Mouse (Mus musculus): ENCODE results near the gene Foxd4. TPM values are rescaled to one million over a fixed set of nuclear protein-coding genes. Genes with fewer than 3 reads are reported as not detected.

Gene Foxd4
- not detected in 2 replicates for polyA plus RNA-seq (2015; fragmentation: Nextera tagmentation; extraction: Ambion mirVana)

- H3K4me1 ChIP-seq (replicated peaks; ENCODE audit: control insufficient read depth, insufficient read depth, low read length), result peaks cover 22% of the 10 kb centered on the region
- no peaks in the 10 kb centered on the region for H3K36me3 ChIP-seq (ENCODE audit: control insufficient read depth, insufficient read depth)
- peaks cover 53% of the 10 kb centered on the region for H3K27me3 ChIP-seq (replicated peaks; ENCODE audit: control insufficient read depth, insufficient read depth, low read length)
- peak within 1 kb of the TSS; percentile 59 for H3K4me2 ChIP-seq (ENCODE audit: low read length)
- H3K9me3 ChIP-seq (ENCODE audit: control insufficient read depth, low read length), result no peaks in the 10 kb centered on the region
- 0 out of 2 replicates have a peak within 1 kb of the TSS, but pooled peaks have one; percentile 1 for H3K9ac ChIP-seq (replicated peaks; ENCODE audit: low read depth, low read length)
- peak within 1 kb of the TSS; percentile 39 for H3K4me3 ChIP-seq (replicated peaks; ENCODE audit: low read length)
- H3K27ac ChIP-seq (ENCODE audit: low read length), result no peak within 1 kb of the TSS
- WGBS, result under 1% methylated on average over 27 of the region's 27 CpGs
- peak; percentile 21; the same call in 1 of the 2 replicates for ATAC-seq
Measured at GRCm38 (mm10) chr19:24900581-24901220, at the start of gene Foxd4. TSS of gene Foxd4 (minus strand) at chr19:24901197.

GRCm38 (mm10) chr19:24945521-24946262, 44.7 kb upstream of the Foxd4 start:
- H3K27ac ChIP-seq (ENCODE audit: low read length), result no peak overlapping the region
- H3K4me3 ChIP-seq (replicated peaks; ENCODE audit: low read length), result no peak overlapping the region
- H3K9ac ChIP-seq (replicated peaks; ENCODE audit: low read depth, low read length), result no peak overlapping the region
- H3K4me2 ChIP-seq (ENCODE audit: low read length), result no peak overlapping the region
- ATAC-seq, result no peak
- H3K36me3 ChIP-seq (ENCODE audit: control insufficient read depth, insufficient read depth), result no peaks in the 10 kb centered on the region
- H3K9me3 ChIP-seq (ENCODE audit: control insufficient read depth, low read length), result no peaks in the 10 kb centered on the region
- H3K27me3 ChIP-seq (replicated peaks; ENCODE audit: control insufficient read depth, insufficient read depth, low read length), result no peaks in the 10 kb centered on the region
- no peaks in the 10 kb centered on the region for H3K4me1 ChIP-seq (replicated peaks; ENCODE audit: control insufficient read depth, insufficient read depth, low read length)

- no peak overlapping the region for H3K9ac ChIP-seq (replicated peaks; ENCODE audit: low read depth, low read length)
- peaks cover 4% of the 10 kb centered on the region; the same call in 1 of the 2 replicates for H3K36me3 ChIP-seq (ENCODE audit: control insufficient read depth, insufficient read depth)
- no peaks in the 10 kb centered on the region for H3K4me1 ChIP-seq (replicated peaks; ENCODE audit: control insufficient read depth, insufficient read depth, low read length)
- no peaks in the 10 kb centered on the region for H3K27me3 ChIP-seq (replicated peaks; ENCODE audit: control insufficient read depth, insufficient read depth, low read length)
- no peak overlapping the region for H3K4me2 ChIP-seq (ENCODE audit: low read length)
- H3K27ac ChIP-seq (ENCODE audit: low read length), result no peak overlapping the region
- 33% methylated on average over 1 of the region's 1 CpGs for WGBS
- no peak for ATAC-seq
- H3K4me3 ChIP-seq (replicated peaks; ENCODE audit: low read length), result no peak overlapping the region
- no peaks in the 10 kb centered on the region for H3K9me3 ChIP-seq (ENCODE audit: control insufficient read depth, low read length)
Measured at GRCm38 (mm10) chr19:24937084-24937483, 36.1 kb upstream of the Foxd4 start.

GRCm38 (mm10) chr19:24929041-24929440, 28.0 kb upstream of the Foxd4 start:
- no peaks in the 10 kb centered on the region for H3K4me1 ChIP-seq (replicated peaks; ENCODE audit: control insufficient read depth, insufficient read depth, low read length)

GRCm38 (mm10) chr19:24920866-24921265, 19.9 kb upstream of the Foxd4 start:
- H3K9me3 ChIP-seq (ENCODE audit: control insufficient read depth, low read length), result no peaks in the 10 kb centered on the region
- no peaks in the 10 kb centered on the region for H3K27me3 ChIP-seq (replicated peaks; ENCODE audit: control insufficient read depth, insufficient read depth, low read length)
- H3K4me1 ChIP-seq (replicated peaks; ENCODE audit: control insufficient read depth, insufficient read depth, low read length), result no peaks in the 10 kb centered on the region
- H3K9ac ChIP-seq (replicated peaks; ENCODE audit: low read depth, low read length), result no peak overlapping the region
- ATAC-seq, result no peak
- WGBS, result 85% methylated on average over 5 of the region's 5 CpGs
- peaks cover 12% of the 10 kb centered on the region; the same call in 1 of the 2 replicates for H3K36me3 ChIP-seq (ENCODE audit: control insufficient read depth, insufficient read depth)
- no peak overlapping the region for H3K4me2 ChIP-seq (ENCODE audit: low read length)
- no peak overlapping the region for H3K27ac ChIP-seq (ENCODE audit: low read length)
- no peak overlapping the region for H3K4me3 ChIP-seq (replicated peaks; ENCODE audit: low read length)

More at GRCm38 (mm10) chr19:24929041-24929440, 28.0 kb upstream of the Foxd4 start:
- no peak overlapping the region for H3K4me2 ChIP-seq (ENCODE audit: low read length)
- no peak overlapping the region for H3K4me3 ChIP-seq (replicated peaks; ENCODE audit: low read length)
- no peaks in the 10 kb centered on the region for H3K36me3 ChIP-seq (ENCODE audit: control insufficient read depth, insufficient read depth)
- no peak overlapping the region for H3K27ac ChIP-seq (ENCODE audit: low read length)
- H3K9ac ChIP-seq (replicated peaks; ENCODE audit: low read depth, low read length), result no peak overlapping the region
- no peak for ATAC-seq
- WGBS, result 27% methylated on average over 1 of the region's 1 CpGs
- H3K27me3 ChIP-seq (replicated peaks; ENCODE audit: control insufficient read depth, insufficient read depth, low read length), result no peaks in the 10 kb centered on the region
- H3K9me3 ChIP-seq (ENCODE audit: control insufficient read depth, low read length), result no peaks in the 10 kb centered on the region

GRCm38 (mm10) chr19:24908385-24909155, 7.6 kb upstream of the Foxd4 start:
- Histone ChIP-seq H3K27ac (ENCODE audit: low read length) (no peak overlapping the region), H3K9me3 (ENCODE audit: control insufficient read depth, low read length) (no peaks in the 10 kb centered on the region), H3K4me1 (replicated peaks; ENCODE audit: control insufficient read depth, insufficient read depth, low read length) (no peaks in the 10 kb centered on the region), H3K36me3 (ENCODE audit: control insufficient read depth, insufficient read depth) (no peaks in the 10 kb centered on the region), H3K27me3 (replicated peaks; ENCODE audit: control insufficient read depth, insufficient read depth, low read length) (peaks cover 3% of the 10 kb centered on the region; the same call in 1 of the 2 replicates), H3K9ac (replicated peaks; ENCODE audit: low read depth, low read length) (no peak overlapping the region), H3K4me2 (ENCODE audit: low read length) (no peak overlapping the region), H3K4me3 (replicated peaks; ENCODE audit: low read length) (no peak overlapping the region)
- 89% methylated on average over 3 of the region's 3 CpGs for WGBS
- ATAC-seq, result no peak

- Histone ChIP-seq H3K27ac (ENCODE audit: low read length) (no peak overlapping the region), H3K4me2 (ENCODE audit: low read length) (no peak overlapping the region), H3K9me3 (ENCODE audit: control insufficient read depth, low read length) (no peaks in the 10 kb centered on the region), H3K9ac (replicated peaks; ENCODE audit: low read depth, low read length) (no peak overlapping the region), H3K4me1 (replicated peaks; ENCODE audit: control insufficient read depth, insufficient read depth, low read length) (no peaks in the 10 kb centered on the region), H3K27me3 (replicated peaks; ENCODE audit: control insufficient read depth, insufficient read depth, low read length) (peaks cover 9% of the 10 kb centered on the region), H3K36me3 (ENCODE audit: control insufficient read depth, insufficient read depth) (no peaks in the 10 kb centered on the region), H3K4me3 (replicated peaks; ENCODE audit: low read length) (no peak overlapping the region)
- 95% methylated on average over 4 of the region's 6 CpGs for WGBS
- no peak for ATAC-seq
Measured at GRCm38 (mm10) chr19:24907655-24908054, 6.7 kb upstream of the Foxd4 start.

- ATAC-seq, result no peak
- 55% methylated on average over 2 of the region's 2 CpGs for WGBS
Measured at GRCm38 (mm10) chr19:24902821-24903220, 1.8 kb upstream of the Foxd4 start.

GRCm38 (mm10) chr19:24902256-24902655, 1.3 kb upstream of the Foxd4 start:
- H3K9me3 ChIP-seq (ENCODE audit: control insufficient read depth, low read length), result no peaks in the 10 kb centered on the region
- no peak for ATAC-seq
- no peak overlapping the region for H3K4me2 ChIP-seq (ENCODE audit: low read length)
- H3K4me3 ChIP-seq (replicated peaks; ENCODE audit: low read length), result no peak overlapping the region
- no peak overlapping the region for H3K9ac ChIP-seq (replicated peaks; ENCODE audit: low read depth, low read length)
- peaks cover 20% of the 10 kb centered on the region for H3K4me1 ChIP-seq (replicated peaks; ENCODE audit: control insufficient read depth, insufficient read depth, low read length)
- peaks cover 44% of the 10 kb centered on the region for H3K27me3 ChIP-seq (replicated peaks; ENCODE audit: control insufficient read depth, insufficient read depth, low read length)
- H3K36me3 ChIP-seq (ENCODE audit: control insufficient read depth, insufficient read depth), result no peaks in the 10 kb centered on the region
- H3K27ac ChIP-seq (ENCODE audit: low read length), result no peak overlapping the region
- WGBS, result 2% methylated on average over 2 of the region's 2 CpGs

More at GRCm38 (mm10) chr19:24902821-24903220, 1.8 kb upstream of the Foxd4 start:
- Histone ChIP-seq H3K27ac (ENCODE audit: low read length) (no peak overlapping the region), H3K27me3 (replicated peaks; ENCODE audit: control insufficient read depth, insufficient read depth, low read length) (peaks cover 39% of the 10 kb centered on the region), H3K9me3 (ENCODE audit: control insufficient read depth, low read length) (no peaks in the 10 kb centered on the region), H3K4me3 (replicated peaks; ENCODE audit: low read length) (no peak overlapping the region), H3K36me3 (ENCODE audit: control insufficient read depth, insufficient read depth) (no peaks in the 10 kb centered on the region), H3K9ac (replicated peaks; ENCODE audit: low read depth, low read length) (no peak overlapping the region), H3K4me2 (ENCODE audit: low read length) (no peak overlapping the region), H3K4me1 (replicated peaks; ENCODE audit: control insufficient read depth, insufficient read depth, low read length) (peaks cover 16% of the 10 kb centered on the region)
